Mouse (Mus musculus) ES-E14 (cell line): ENCODE measurements around the gene Cemip2. TPM values are rescaled to one million over a fixed set of nuclear protein-coding genes. Genes with fewer than 3 reads are reported as not detected.

Source experiments
- DNase-seq: peaks from one replicate; pipeline ENCODE4 v3.0.0-alpha.2; 2013; ENCODE audit warnings: low read depth, low spot score
- H3K27ac ChIP-seq: 2 replicates; pipeline ENCODE4 v1.5.1; 2012; ENCODE audit warnings: low read depth, mild to moderate bottlenecking, low read length, moderate library complexity, mixed read lengths; ENCODE audit not compliant: poor library complexity, insufficient read depth, severe bottlenecking
- H3K36me3 ChIP-seq: 2 replicates; pipeline ENCODE4 v1.6.1; 2012; ENCODE audit warnings: mild to moderate bottlenecking, low read length, moderate library complexity, mixed read lengths; ENCODE audit not compliant: control insufficient read depth, poor library complexity, insufficient read depth, severe bottlenecking
- H3K4me1 ChIP-seq, 2 experiments: fragments of 150-350 bp in 1 of 2; sonication (generic) in 1 of 2; 2 replicates each; pipeline ENCODE4 v1.6.1; 2012; ENCODE audit warnings: low read length in 2 of 2, mild to moderate bottlenecking in 1 of 2, mixed read lengths in 1 of 2; ENCODE audit not compliant: control insufficient read depth in 2 of 2, insufficient read depth in 2 of 2, poor library complexity in 1 of 2
- H3K4me3 ChIP-seq, 2 experiments: fragments of 150-350 bp in 1 of 2; sonication (generic) in 1 of 2; 2 replicates each; pipeline ENCODE4 v1.5.1; 2012; ENCODE audit warnings: low read length in 2 of 2, low read depth in 1 of 2, mild to moderate bottlenecking in 1 of 2, mixed read lengths in 1 of 2; ENCODE audit not compliant: insufficient read depth in 1 of 2, poor library complexity in 1 of 2, severe bottlenecking in 1 of 2
- H3K9ac ChIP-seq: 2 replicates; pipeline ENCODE4 v1.6.1; 2012; ENCODE audit warnings: low read depth, mild to moderate bottlenecking, low read length, mixed read lengths; ENCODE audit not compliant: poor library complexity, insufficient read depth, severe bottlenecking
- H3K9me3 ChIP-seq: fragments of 150-350 bp; sonication (generic); 2 replicates; pipeline ENCODE4 v1.6.1; 2012; ENCODE audit warnings: low read depth, mild to moderate bottlenecking, low read length; ENCODE audit not compliant: control insufficient read depth, insufficient read depth
- CHD2 ChIP-seq: IDR thresholded peaks from 2 replicates; pipeline ENCODE4 v1.6.1; 2014; ENCODE audit warnings: mild to moderate bottlenecking, low read depth, low read length, inconsistent platforms
- HCFC1 ChIP-seq: IDR thresholded peaks from 2 replicates; pipeline ENCODE4 v1.6.1; 2012; ENCODE audit warnings: low read length, inconsistent platforms, borderline replicate concordance; ENCODE audit not compliant: insufficient read depth
- MAFK ChIP-seq: IDR thresholded peaks from 2 replicates; pipeline ENCODE4 v1.6.1; 2014; ENCODE audit warnings: mild to moderate bottlenecking, low read depth, low read length, inconsistent platforms; ENCODE audit not compliant: insufficient read depth
- ZC3H11A ChIP-seq: IDR thresholded peaks from 2 replicates; pipeline ENCODE4 v1.6.1; 2012; ENCODE audit warnings: low read depth, mild to moderate bottlenecking, inconsistent platforms, low read length, borderline replicate concordance
- ZNF384 ChIP-seq: IDR thresholded peaks from 2 replicates; pipeline ENCODE4 v1.6.1; 2012; ENCODE audit warnings: low read depth, low read length, inconsistent platforms
- in situ Hi-C, 2 experiments: fragments of 600-800 bp; cut with MboI; formaldehyde crosslinking; loops; one replicate each; pipeline ENCODE4 v1.15.1; 2025; ENCODE audit warnings: low sequenced_read_pairs in 2 of 2, inconsistent platforms in 1 of 2; ENCODE audit not compliant: unreplicated experiment in 2 of 2
- total RNA-seq: library from RNA; depleted of rRNA; stranded (reverse); fragments of 300-350 nt; gene quantifications from 2 replicates; pipeline ENCODE4 v1.2.3, GENCODE M21; 2012

Gene Cemip2
- total RNA-seq, 1 experiment, result 75.3 TPM

DNA sequence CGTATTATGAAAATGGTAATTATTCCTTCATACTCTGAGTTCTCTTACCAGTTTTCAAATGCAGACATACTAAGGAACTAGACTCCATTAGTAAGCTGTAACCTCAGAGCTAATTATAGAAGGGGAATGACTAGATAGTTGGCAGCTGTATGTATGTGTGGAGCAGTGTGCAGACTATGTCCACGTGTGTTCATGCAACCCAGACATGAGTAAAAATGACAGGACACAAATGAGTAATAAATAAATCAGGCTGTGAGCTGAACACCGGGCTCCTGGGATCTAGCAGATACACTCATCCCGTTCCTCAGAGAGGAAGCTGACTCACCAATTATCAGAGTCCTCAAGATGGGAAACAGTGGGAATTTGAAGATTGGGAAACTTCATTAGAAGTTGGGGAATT, 42.0 kb downstream of the Cemip2 start:
- in situ Hi-C loops, result no loop called here

GRCm38 (mm10) chr19:21821877-21822276, 43.7 kb downstream of the Cemip2 start:
- no peak overlapping the region for H3K4me3 ChIP-seq
- no peak overlapping the region for H3K27ac ChIP-seq
- H3K9me3 ChIP-seq, result no peaks in the 10 kb centered on the region
- no peak for DNase-seq
- no peak overlapping the region for H3K9ac ChIP-seq
- TF ChIP-seq ZC3H11A (no peak), MAFK (no peak), HCFC1 (no peak), ZNF384 (no peak), CHD2 (no peak)
- H3K4me1 ChIP-seq, result peaks cover 0 to 5% of the 10 kb centered on the region in 2 experiments; a peak in 1 of 4 replicates
- in situ Hi-C loops, result no loop called here
- H3K36me3 ChIP-seq, result peaks cover 32% of the 10 kb centered on the region

More for the DNA sequence above, 42.0 kb downstream of the Cemip2 start:
- Histone ChIP-seq H3K4me3 (no peak overlapping the region), H3K27ac (no peak overlapping the region), H3K4me1 (peaks cover 0 to 6% of the 10 kb centered on the region in 2 experiments; a peak in 1 of 4 replicates), H3K9ac (no peak overlapping the region), H3K36me3 (peaks cover 37% of the 10 kb centered on the region), H3K9me3 (no peaks in the 10 kb centered on the region)
- no peak for TF ChIP-seq HCFC1
- TF ChIP-seq ZNF384, result no peak
- no peak for TF ChIP-seq CHD2
- no peak for TF ChIP-seq ZC3H11A
- TF ChIP-seq MAFK, result no peak
- DNase-seq, result no peak

GRCm38 (mm10) chr19:21824146-21824545, 46.0 kb downstream of the Cemip2 start:
- in situ Hi-C loops, result no loop called here
- H3K4me1 ChIP-seq, result no peaks in the 10 kb centered on the region
- no peak overlapping the region for H3K4me3 ChIP-seq
- H3K27ac ChIP-seq, result no peak overlapping the region
- H3K9me3 ChIP-seq, result no peaks in the 10 kb centered on the region
- H3K9ac ChIP-seq, result no peak overlapping the region
- no peak for TF ChIP-seq CHD2
- no peak for TF ChIP-seq MAFK
- no peak for TF ChIP-seq HCFC1
- DNase-seq, result no peak
- H3K36me3 ChIP-seq, result peaks cover 34% of the 10 kb centered on the region

DNA sequence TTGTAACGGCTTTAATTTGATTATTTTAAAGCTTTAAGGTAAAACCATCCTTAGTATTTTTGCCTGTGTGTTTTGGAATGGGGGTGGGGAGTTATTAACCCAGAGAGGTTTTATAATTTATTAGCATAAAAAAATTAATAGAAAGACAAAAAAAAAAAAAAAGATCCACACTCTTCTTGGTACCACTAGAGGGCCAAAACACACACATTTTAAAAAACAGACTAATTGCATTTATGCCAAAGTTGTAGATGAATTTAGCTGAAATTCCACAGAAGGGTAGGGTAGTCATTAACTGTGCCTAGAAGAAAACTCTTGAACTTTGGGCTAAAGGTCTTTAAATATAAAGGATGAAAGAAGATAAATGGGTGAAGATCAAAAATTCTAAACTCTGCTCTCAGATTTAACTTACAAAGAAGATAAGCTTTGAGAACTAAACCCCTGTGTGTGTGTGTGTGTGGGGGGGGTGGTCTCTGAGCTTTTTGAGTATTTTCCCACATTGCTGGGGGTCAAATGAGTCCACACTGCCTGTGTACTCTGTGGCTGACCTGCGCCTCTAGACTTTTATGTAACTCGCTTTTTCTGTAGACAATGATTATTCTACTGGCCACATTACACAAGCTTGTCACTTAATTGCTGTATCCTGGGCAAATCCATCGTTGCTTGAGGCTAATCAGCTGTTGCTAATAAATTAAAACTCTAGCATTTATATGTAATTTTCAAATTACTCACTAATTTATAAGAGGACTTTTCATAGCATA, 47.2 kb downstream of the Cemip2 start:
- in situ Hi-C loops, result no loop called here
- DNase-seq, result no peak
- Histone ChIP-seq H3K27ac (no peak overlapping the region), H3K4me1 (no peaks in the 10 kb centered on the region), H3K9me3 (no peaks in the 10 kb centered on the region), H3K9ac (no peak overlapping the region), H3K36me3 (peaks cover 35% of the 10 kb centered on the region), H3K4me3 (no peak overlapping the region)
- TF ChIP-seq ZC3H11A (no peak), ZNF384 (0 out of 2 replicates have a peak, but pooled peaks have one; percentile 44)

DNA sequence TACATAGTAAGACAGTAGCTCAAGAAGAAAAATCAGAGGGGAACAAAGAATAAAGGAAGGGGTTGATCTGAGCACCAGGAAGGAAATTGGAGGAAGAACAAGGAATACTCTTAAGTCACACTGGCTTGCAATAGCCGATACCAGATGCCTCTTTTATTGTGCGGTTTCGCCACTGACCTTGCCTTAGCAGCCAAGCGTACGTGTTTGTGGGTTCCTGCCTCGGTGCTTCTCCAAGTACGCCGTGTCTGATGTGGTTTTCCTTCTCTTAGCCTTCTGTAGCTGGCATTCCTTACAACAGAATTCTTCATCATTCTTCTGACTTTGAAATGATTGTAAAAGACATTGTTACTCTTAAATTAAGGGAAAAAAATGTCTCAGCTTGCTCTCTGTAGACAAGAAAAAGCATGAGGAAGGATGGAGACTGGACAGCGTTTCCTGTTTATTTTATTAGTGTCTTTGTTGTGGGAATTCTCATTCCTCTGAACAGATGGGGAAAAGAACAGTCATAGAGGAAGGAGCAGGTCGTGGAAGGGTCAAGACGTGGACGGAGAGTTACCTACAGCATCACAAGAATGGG, 55.4 kb downstream of the Cemip2 start:
- no peak overlapping the region for H3K4me3 ChIP-seq
- no peaks in the 10 kb centered on the region for H3K9me3 ChIP-seq
- DNase-seq, result no peak
- H3K27ac ChIP-seq, result no peak overlapping the region
- H3K4me1 ChIP-seq, result no peaks in the 10 kb centered on the region
- H3K36me3 ChIP-seq, result peaks cover 52% of the 10 kb centered on the region
- in situ Hi-C loops, result no loop called here
- no peak for TF ChIP-seq MAFK
- TF ChIP-seq ZNF384, result no peak
- no peak for TF ChIP-seq HCFC1
- TF ChIP-seq ZC3H11A, result no peak
- TF ChIP-seq CHD2, result no peak
- no peak overlapping the region for H3K9ac ChIP-seq
